Mouse (Mus musculus) spleen, adult 2 months (tissue): ENCODE measurements around the gene Prrc2c.

Experiments
- CTCF ChIP-seq: fragments of 200-500 bp; IDR thresholded peaks from 2 replicates; pipeline ENCODE4 v1.5.1; 2011; ENCODE audit warnings: mild to moderate bottlenecking, inconsistent platforms; ENCODE audit not compliant: insufficient read depth, insufficient read length, insufficient replicate concordance; ENCODE audit errors: extremely low read depth
- POLR2A ChIP-seq: fragments of 200-500 bp; IDR thresholded peaks from 2 replicates; pipeline ENCODE4 v1.6.1; 2011; ENCODE audit warnings: low read depth, low read length, inconsistent platforms

DNA sequence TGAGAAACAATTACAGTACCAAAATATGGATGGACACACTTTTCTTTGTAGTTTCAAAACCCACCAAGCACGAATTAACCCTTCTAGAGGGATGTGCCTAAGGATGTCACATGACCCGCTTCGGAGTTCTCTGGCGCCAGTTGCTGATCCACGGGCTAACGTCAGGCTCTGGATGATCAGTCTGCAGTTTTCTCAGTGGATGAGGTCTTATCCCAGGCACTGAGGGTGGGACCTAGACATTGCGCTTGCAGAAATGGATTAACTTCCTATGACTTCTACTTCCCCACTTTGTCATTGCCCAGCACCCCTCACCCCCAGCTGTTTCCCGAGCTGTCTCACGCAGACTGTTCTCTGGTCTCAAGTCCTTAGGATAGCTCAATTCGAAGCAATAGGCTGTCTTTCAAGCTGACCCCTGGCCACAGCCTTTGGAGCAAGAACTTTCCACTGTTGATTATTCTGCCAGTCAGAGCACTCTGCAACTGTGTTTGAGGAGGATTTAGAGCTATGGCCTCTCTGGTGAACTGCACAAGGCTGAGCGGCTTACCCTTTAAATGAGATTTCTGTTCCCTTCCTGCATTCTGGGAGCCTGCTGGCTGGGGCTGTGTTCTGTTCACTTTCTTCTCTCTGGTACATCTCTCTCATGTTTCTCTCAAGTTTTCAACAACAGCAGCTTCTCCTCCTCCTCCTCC is 74.7 kb downstream of the Prrc2c start:
- no peak for TF ChIP-seq POLR2A
- TF ChIP-seq CTCF, result no peak
